Mouse (Mus musculus) heart, adult 2 months (tissue): ENCODE results near the gene Kdr. TPM values are rescaled to one million over a fixed set of nuclear protein-coding genes. Genes with fewer than 3 reads are reported as not detected.

Experiments used
- DNase-seq, 2 experiments: peaks; one replicate each; pipeline ENCODE4 v3.0.0; 2021
- H3K27ac ChIP-seq: fragments of 200-600 bp; 2 replicates; pipeline ENCODE4 v1.8.1; 2022
- H3K27me3 ChIP-seq: fragments of 200-500 bp; 2 replicates; pipeline ENCODE4 v1.6.1; 2012; ENCODE audit warnings: mild to moderate bottlenecking, low read length, inconsistent platforms, mixed read lengths; ENCODE audit not compliant: control insufficient read depth, insufficient read depth
- H3K36me3 ChIP-seq: fragments of 200-500 bp; 2 replicates; pipeline ENCODE4 v1.6.1; 2012; ENCODE audit warnings: low read length, inconsistent platforms; ENCODE audit not compliant: control insufficient read depth, insufficient read depth
- H3K4me1 ChIP-seq: fragments of 200-500 bp; 2 replicates; pipeline ENCODE4 v1.6.1; 2011; ENCODE audit warnings: low read length; ENCODE audit not compliant: control insufficient read depth, insufficient read depth
- H3K4me3 ChIP-seq: fragments of 200-600 bp; 2 replicates; pipeline ENCODE4 v1.8.1; 2022
- H3K79me2 ChIP-seq: fragments of 200-500 bp; replicated peaks from 2 replicates; pipeline ENCODE4 v1.6.1; 2012; ENCODE audit warnings: mild to moderate bottlenecking, inconsistent platforms, low read length, moderate library complexity, mixed read lengths; ENCODE audit not compliant: control insufficient read depth, insufficient read depth
- H3K9ac ChIP-seq: fragments of 200-500 bp; 2 replicates; pipeline ENCODE4 v1.6.1; 2012; ENCODE audit warnings: low read depth, mild to moderate bottlenecking, control low read depth, inconsistent platforms, low read length, mixed read lengths
- CTCF ChIP-seq: fragments of 200-600 bp; IDR thresholded peaks from 2 replicates; pipeline ENCODE4 v1.8.1; 2022; ENCODE audit warnings: antibody characterized with exemption, mild to moderate bottlenecking, moderate library complexity
- EP300 ChIP-seq: fragments of 200-500 bp; IDR thresholded peaks from 2 replicates; pipeline ENCODE4 v1.6.1; 2011; ENCODE audit warnings: low read depth, low read length, control low read depth; ENCODE audit not compliant: insufficient read depth
- POLR2A ChIP-seq: fragments of 200-500 bp; IDR thresholded peaks from 2 replicates; pipeline ENCODE4 v1.6.1; 2011; ENCODE audit warnings: mild to moderate bottlenecking, low read depth, low read length, control low read depth; ENCODE audit not compliant: insufficient read depth
- WGBS: fragments of 180-500 bp; shearing (Covaris S2); methylation state at CpG from one replicate; pipeline ENCODE4 v1.1.7; 2018; 5-methylcytosine and 5-hydroxymethylcytosine counted together
- intact Hi-C: fragments of 180-260 bp; cut with DNase I; formaldehyde crosslinking; loops from one replicate; pipeline ENCODE4 v1.15.1; 2025
- long read RNA-seq: library from polyadenylated mRNA; stranded (forward); transcript quantifications from one replicate; pipeline ENCODE4 v2.0.0, GENCODE M21; 2021
- polyA plus RNA-seq: library from polyadenylated mRNA; depleted of rRNA; stranded (reverse); fragments of >200 nt; gene quantifications from 2 replicates; pipeline ENCODE4 v1.2.3, GENCODE M21; 2012; rRNA removed
- total RNA-seq, 2 experiments: library from RNA; stranded (reverse); gene quantifications; 2 replicates each; pipeline ENCODE4 v1.2.3; 2021

Kdr gene
- total RNA-seq, result 10 to 100 TPM; 70.7 to 78.2 TPM
- polyA plus RNA-seq, result 38.3 and 73.9 TPM in 2 replicates
- long read RNA-seq, full-length matches to known transcripts, result 34 of 58 reads
- long read RNA-seq, partial matches to known transcripts, result 16 of 58 reads
- long read RNA-seq, other reads (novel, unspliced or antisense), result 8 of 58 reads

DNA sequence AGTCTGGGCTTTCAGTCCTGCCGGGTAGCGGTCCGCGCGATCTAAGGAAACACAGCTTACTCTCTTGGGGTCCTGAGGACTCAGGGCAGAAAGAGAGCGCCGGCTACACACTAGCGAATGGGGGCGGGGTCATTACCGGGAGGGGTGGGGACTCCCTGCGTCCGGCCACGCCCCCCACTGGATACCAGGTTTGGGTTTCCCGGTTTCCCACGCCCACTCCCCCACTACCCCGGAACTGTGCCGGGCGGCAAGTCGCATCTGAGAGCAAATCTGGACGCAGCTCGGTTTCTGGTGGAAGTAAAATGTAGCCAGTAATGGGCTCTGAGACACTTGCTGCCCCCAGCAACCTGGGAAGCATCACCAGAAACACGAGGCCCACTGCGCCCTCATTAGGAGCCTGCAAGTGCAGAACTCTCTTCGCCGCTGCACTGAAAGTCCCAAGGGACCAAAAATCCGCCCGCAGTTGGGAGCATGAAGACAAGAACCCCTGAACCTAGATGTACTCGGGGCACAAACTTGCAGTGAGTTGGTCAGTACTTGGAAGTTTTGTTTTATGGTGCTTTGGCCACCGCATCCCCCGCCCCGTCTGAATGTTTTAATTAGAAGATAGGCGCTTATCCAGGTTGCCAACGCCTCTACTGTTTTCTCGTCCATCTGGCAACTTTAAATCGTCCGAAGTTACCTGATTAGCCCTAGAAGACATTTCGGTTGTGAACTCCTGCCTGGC is at the start of gene Kdr:
Kdr (minus strand) TSS at position 85 of the 727 bp plus-strand sequence.
- Histone ChIP-seq H3K27me3 (0 out of 2 replicates have a peak, but pooled peaks cover 2% of the 10 kb centered on the region), H3K4me3 (peak within 1 kb of the TSS; percentile 82), H3K36me3 (peaks cover 5% of the 10 kb centered on the region), H3K27ac (peak within 1 kb of the TSS; percentile 94), H3K9ac (peak within 1 kb of the TSS; percentile 86), H3K4me1 (peaks cover under 1% of the 10 kb centered on the region), H3K79me2 (no peaks in the 10 kb centered on the region)
- peak; percentile 62 for TF ChIP-seq EP300
- peak; percentile 92 for TF ChIP-seq POLR2A
- TF ChIP-seq CTCF, result no peak
- WGBS, result 2% methylated on average over 37 of the region's 37 CpGs
- peak; percentile 84 to 86 for DNase-seq
- intact Hi-C loops, result loop anchor here (1.0 to 10.0 kb wide), 4 partner anchors 36 to 136 kb away; no protein-coding TSS in a partner anchor

DNA sequence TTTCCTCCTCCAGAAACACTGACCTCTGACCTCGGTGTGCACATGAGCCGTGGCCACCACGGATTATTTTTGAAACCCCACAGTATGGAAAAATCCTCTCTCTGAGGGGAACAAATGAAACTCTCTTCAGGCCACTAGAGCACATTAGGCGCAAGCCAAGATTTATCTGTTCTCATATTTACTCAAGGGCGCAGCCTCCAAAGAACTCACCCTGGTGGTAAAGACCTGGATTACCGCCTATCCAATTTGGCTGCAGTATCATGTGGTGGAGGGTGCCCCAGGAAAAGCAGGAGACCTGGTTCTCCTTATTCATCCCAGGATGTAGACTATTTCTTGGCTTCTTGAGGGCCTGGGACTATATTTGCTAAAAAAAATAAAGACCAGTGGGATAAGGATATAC is 48.5 kb upstream of the Kdr start:
- no peak overlapping the region for H3K4me3 ChIP-seq
- H3K27me3 ChIP-seq, result no peaks in the 10 kb centered on the region
- no peak for TF ChIP-seq POLR2A
- TF ChIP-seq EP300, result no peak
- no peak for TF ChIP-seq CTCF
- H3K36me3 ChIP-seq, result peaks cover 7% of the 10 kb centered on the region
- intact Hi-C loops, result loop anchor here (1.0 to 5.0 kb wide), 3 partner anchors 91 to 155 kb away; no protein-coding TSS in a partner anchor
- WGBS, result 57% methylated on average over 6 of the region's 6 CpGs
- no peaks in the 10 kb centered on the region for H3K79me2 ChIP-seq
- DNase-seq, result no peak
- no peak overlapping the region for H3K9ac ChIP-seq
- H3K4me1 ChIP-seq, result peaks cover 18% of the 10 kb centered on the region
- H3K27ac ChIP-seq, result peak overlapping the region; percentile 22; the same call in 1 of the 2 replicates

DNA sequence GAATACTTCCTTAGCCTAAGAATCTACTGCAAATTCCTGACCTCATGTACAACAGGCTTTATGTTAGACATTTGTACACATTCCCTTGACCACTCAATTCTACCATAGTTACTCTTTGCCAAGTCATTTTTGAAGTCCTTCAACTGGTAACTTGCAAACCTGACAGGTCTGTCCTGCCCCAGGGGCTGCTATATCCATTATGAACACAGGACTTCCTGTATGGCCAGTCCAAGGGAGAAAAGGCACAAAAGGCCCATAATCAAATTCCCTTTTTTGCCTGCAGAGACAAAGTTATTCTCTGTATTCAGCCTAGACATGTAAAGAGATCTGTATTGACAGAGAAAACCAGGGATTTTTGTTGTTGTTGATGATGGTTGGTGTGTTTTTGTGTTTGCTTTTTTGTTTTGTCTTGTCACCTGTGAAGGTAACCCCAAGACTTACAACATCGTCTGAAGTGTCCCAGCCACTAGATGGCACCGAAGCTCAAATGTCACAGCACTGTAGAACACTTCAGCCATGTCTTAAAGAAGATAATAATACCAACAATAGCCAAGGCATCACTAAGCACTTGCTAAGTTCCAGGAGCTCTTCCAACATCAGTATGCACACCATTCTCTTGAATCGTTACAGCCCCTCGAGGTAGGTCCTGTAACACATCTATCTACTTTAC is 47.9 kb upstream of the Kdr start:
- Histone ChIP-seq H3K36me3 (peaks cover 7% of the 10 kb centered on the region), H3K27ac (peak overlapping the region; percentile 68), H3K27me3 (no peaks in the 10 kb centered on the region), H3K9ac (no peak overlapping the region), H3K4me3 (no peak overlapping the region), H3K4me1 (peaks cover 18% of the 10 kb centered on the region), H3K79me2 (no peaks in the 10 kb centered on the region)
- TF ChIP-seq CTCF (peak; percentile 77), POLR2A (no peak)
- peak; percentile 48 to 52 for DNase-seq
- intact Hi-C loops, result loop anchor here (1.0 to 5.0 kb wide), 3 partner anchors 92 to 154 kb away; no protein-coding TSS in a partner anchor
- 31% methylated on average over 4 of the region's 4 CpGs for WGBS

DNA sequence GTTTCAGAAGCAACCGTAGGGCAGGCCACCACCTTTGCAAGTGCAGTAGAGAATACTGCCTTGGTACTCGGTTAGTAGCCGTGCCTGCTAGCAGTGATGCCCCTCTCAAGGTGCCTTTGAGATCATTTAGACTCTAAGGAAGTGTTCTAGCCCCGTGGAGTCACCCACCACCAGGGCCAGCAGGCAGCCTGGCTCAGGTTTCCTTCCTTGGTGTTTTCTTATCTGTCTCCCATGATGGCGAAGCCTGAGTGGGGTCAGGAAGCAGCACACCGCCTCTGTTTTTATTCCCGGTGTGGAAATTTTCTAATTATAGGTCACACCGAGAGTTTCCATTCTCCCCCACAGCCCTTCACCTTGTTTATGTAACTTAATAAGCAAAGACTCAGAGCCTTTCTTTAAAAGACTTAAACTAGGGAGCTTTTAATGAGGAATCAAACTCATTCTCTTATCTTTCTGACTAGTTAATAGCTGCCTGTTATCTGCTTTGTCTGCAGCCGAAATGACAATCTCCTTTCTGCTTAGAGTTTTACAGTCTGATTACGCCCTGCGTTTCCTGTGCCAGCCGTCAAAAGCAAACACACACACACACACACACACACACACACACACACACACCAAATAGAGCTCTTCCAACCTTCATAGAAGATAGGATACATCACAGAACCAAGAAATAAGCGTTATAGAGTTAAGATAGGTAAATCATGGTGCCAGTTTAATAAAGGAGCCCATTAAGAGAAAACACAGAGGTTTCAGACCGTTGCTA is 44.9 kb upstream of the Kdr start:
- intact Hi-C loops, result loop anchor here (2.0 kb wide), 1 partner anchor 46 kb away; no protein-coding TSS in a partner anchor

GRCm38 (mm10) chr5:76022436-76022835 is 44.2 kb upstream of the Kdr start:
- Histone ChIP-seq H3K27ac (peak overlapping the region; percentile 78), H3K9ac (no peak overlapping the region), H3K4me1 (peaks cover 15% of the 10 kb centered on the region), H3K27me3 (no peaks in the 10 kb centered on the region), H3K4me3 (no peak overlapping the region), H3K36me3 (peaks cover 6% of the 10 kb centered on the region), H3K79me2 (no peaks in the 10 kb centered on the region)
- DNase-seq, result no peak
- intact Hi-C loops, result loop anchor here (2.0 kb wide), 1 partner anchor 46 kb away; no protein-coding TSS in a partner anchor
- 62% methylated on average over 6 of the region's 6 CpGs for WGBS
- TF ChIP-seq POLR2A (no peak), EP300 (no peak), CTCF (no peak)

More for the DNA sequence above, 44.9 kb upstream of the Kdr start:
- WGBS, result 26% methylated on average over 14 of the region's 14 CpGs
- no peak overlapping the region for H3K9ac ChIP-seq
- H3K4me3 ChIP-seq, result no peak overlapping the region
- H3K27ac ChIP-seq, result peak overlapping the region; percentile 78
- H3K27me3 ChIP-seq, result no peaks in the 10 kb centered on the region
- DNase-seq, result peak in 1 of 2 experiments; percentile 37
- no peaks in the 10 kb centered on the region for H3K79me2 ChIP-seq
- peaks cover 9% of the 10 kb centered on the region for H3K36me3 ChIP-seq
- peaks cover 14% of the 10 kb centered on the region for H3K4me1 ChIP-seq
- TF ChIP-seq CTCF, result no peak
- no peak for TF ChIP-seq POLR2A
- TF ChIP-seq EP300, result no peak
